Mouse (Mus musculus) CH12.LX (cell line): Measurements from ENCODE around the gene Rilpl1. TPM values are rescaled to one million over a fixed set of nuclear protein-coding genes. Genes with fewer than 3 reads are reported as not detected.
A peak's percentile ranks its signal among the peaks of the same experiment; 100 is the strongest.

Experiments used
- DNase-seq: peaks from one replicate; pipeline ENCODE4 v3.0.0-alpha.2; 2013; ENCODE audit errors: extremely low read depth
- H3K27ac ChIP-seq: 2 replicates; pipeline ENCODE4 v1.5.1; 2012; ENCODE audit warnings: low read depth, mild to moderate bottlenecking, control low read depth, moderate library complexity; ENCODE audit not compliant: insufficient read depth
- H3K27me3 ChIP-seq: replicated peaks from 2 replicates; pipeline ENCODE3; 2012; ENCODE audit warnings: inconsistent platforms
- H3K36me3 ChIP-seq, 2 experiments: replicated peaks in 1 of 2; 2 replicates each; pipeline versions ENCODE3 to v1.6.1; 2012; ENCODE audit warnings: inconsistent platforms in 1 of 2, low read length in 1 of 2, mild to moderate bottlenecking in 1 of 2, mixed read lengths in 1 of 2, moderate library complexity in 1 of 2; ENCODE audit not compliant: control insufficient read depth in 1 of 2, insufficient read depth in 1 of 2
- H3K4me1 ChIP-seq, 2 experiments: 2 replicates each; pipeline ENCODE4 v1.6.1; 2012; ENCODE audit warnings: inconsistent platforms in 1 of 2, moderate library complexity in 1 of 2; ENCODE audit not compliant: insufficient read depth in 2 of 2, control insufficient read depth in 1 of 2
- H3K4me2 ChIP-seq: 2 replicates; pipeline ENCODE4 v1.6.1; 2012; ENCODE audit warnings: low read depth, mild to moderate bottlenecking, control low read depth; ENCODE audit not compliant: poor library complexity, insufficient read depth, severe bottlenecking
- H3K4me3 ChIP-seq, 3 experiments: fragments of 150-350 bp in 1 of 3; sonication (generic) in 1 of 3; replicated peaks in 1 of 3; 2 replicates each; pipeline versions ENCODE3 to v1.5.1; 2011 to 2012; ENCODE audit warnings: low read depth in 2 of 3, low read length in 2 of 3, mild to moderate bottlenecking in 2 of 3, moderate library complexity in 2 of 3, control low read depth in 1 of 3, improper control_type of control experiment in 1 of 3, inconsistent platforms in 1 of 3, mixed read lengths in 1 of 3; ENCODE audit not compliant: poor library complexity in 1 of 3
- H3K79me2 ChIP-seq: replicated peaks from 2 replicates; pipeline ENCODE4 v1.6.1; 2012; ENCODE audit warnings: mild to moderate bottlenecking, moderate library complexity; ENCODE audit not compliant: control insufficient read depth, poor library complexity, insufficient read depth, severe bottlenecking; ENCODE audit errors: extremely low read depth
- H3K9ac ChIP-seq: 2 replicates; pipeline ENCODE4 v1.6.1; 2012; ENCODE audit warnings: low read depth, mild to moderate bottlenecking, control low read depth, moderate library complexity; ENCODE audit not compliant: insufficient read depth
- H3K9me3 ChIP-seq: replicated peaks from 2 replicates; pipeline ENCODE3; 2012; ENCODE audit warnings: low read length, inconsistent platforms, mixed read lengths
- BHLHE40 ChIP-seq: IDR thresholded peaks from 2 replicates; pipeline ENCODE4 v1.6.1; 2011; ENCODE audit warnings: mild to moderate bottlenecking, low read depth, low read length, improper control_type of control experiment
- CHD2 ChIP-seq: IDR thresholded peaks from 2 replicates; pipeline ENCODE4 v1.6.1; 2011; ENCODE audit warnings: low read length, improper control_type of control experiment
- CTCF ChIP-seq, 2 experiments: IDR thresholded peaks in 1 of 2; conservative IDR thresholded peaks in 1 of 2; 2 replicates each; pipeline ENCODE4 v1.5.1; 2011 to 2012; ENCODE audit warnings: low read depth in 2 of 2, low read length in 2 of 2, improper control_type of control experiment in 1 of 2, inconsistent platforms in 1 of 2, mild to moderate bottlenecking in 1 of 2, moderate library complexity in 1 of 2
- E2F4 ChIP-seq: IDR thresholded peaks from 2 replicates; pipeline ENCODE4 v1.6.1; 2011; ENCODE audit warnings: low read depth, low read length, improper control_type of control experiment; ENCODE audit not compliant: insufficient replicate concordance
- EP300 ChIP-seq: IDR thresholded peaks from 2 replicates; pipeline ENCODE4 v1.6.1; 2011; ENCODE audit warnings: low read length, improper control_type of control experiment
- ETS1 ChIP-seq: conservative IDR thresholded peaks from 2 replicates; pipeline ENCODE4 v1.6.1; 2012; ENCODE audit warnings: low read depth, mild to moderate bottlenecking, inconsistent platforms, low read length, improper control_type of control experiment, moderate library complexity
- GABPA ChIP-seq: IDR thresholded peaks from 2 replicates; pipeline ENCODE4 v1.6.1; 2012; ENCODE audit warnings: low read depth, low read length, improper control_type of control experiment, inconsistent platforms; ENCODE audit not compliant: insufficient replicate concordance
- HCFC1 ChIP-seq: IDR thresholded peaks from 2 replicates; pipeline ENCODE4 v1.6.1; 2012; ENCODE audit warnings: low read depth, mild to moderate bottlenecking, inconsistent platforms, low read length, improper control_type of control experiment
- JUND ChIP-seq: conservative IDR thresholded peaks from 2 replicates; pipeline ENCODE4 v1.6.1; 2011; ENCODE audit warnings: low read depth, low read length, improper control_type of control experiment
- KAT2A ChIP-seq: IDR thresholded peaks from 2 replicates; pipeline ENCODE4 v1.6.1; 2012; ENCODE audit warnings: low read length, improper control_type of control experiment, inconsistent platforms; ENCODE audit not compliant: insufficient replicate concordance
- MAFK ChIP-seq: IDR thresholded peaks from 2 replicates; pipeline ENCODE4 v1.6.1; 2011; ENCODE audit warnings: low read length, improper control_type of control experiment; ENCODE audit not compliant: insufficient replicate concordance
- MAX ChIP-seq: IDR thresholded peaks from 2 replicates; pipeline ENCODE4 v1.6.1; 2011; ENCODE audit warnings: low read length, improper control_type of control experiment
- MAZ ChIP-seq: IDR thresholded peaks from 2 replicates; pipeline ENCODE4 v1.6.1; 2012; ENCODE audit warnings: low read depth, mild to moderate bottlenecking, inconsistent platforms, low read length, improper control_type of control experiment, moderate library complexity
- MEF2A ChIP-seq: IDR thresholded peaks from 2 replicates; pipeline ENCODE4 v1.6.1; 2014; ENCODE audit warnings: low read depth, mild to moderate bottlenecking, inconsistent platforms, low read length, improper control_type of control experiment, borderline replicate concordance
- MXI1 ChIP-seq: IDR thresholded peaks from 2 replicates; pipeline ENCODE4 v1.6.1; 2011; ENCODE audit warnings: mild to moderate bottlenecking, low read depth, low read length, improper control_type of control experiment
- MYC ChIP-seq: IDR thresholded peaks from 2 replicates; pipeline ENCODE4 v1.6.1; 2011; ENCODE audit warnings: low read depth, mild to moderate bottlenecking, improper control_type of control experiment, low read length
- NRF1 ChIP-seq: IDR thresholded peaks from 2 replicates; pipeline ENCODE4 v1.6.1; 2014; ENCODE audit warnings: low read depth, mild to moderate bottlenecking, inconsistent platforms, low read length, improper control_type of control experiment, moderate library complexity
- PAX5 ChIP-seq: IDR thresholded peaks from 2 replicates; pipeline ENCODE4 v1.6.1; 2012; ENCODE audit warnings: low read length, inconsistent platforms, mixed read lengths
- POLR2A ChIP-seq: IDR thresholded peaks from 2 replicates; pipeline ENCODE4 v1.6.1; 2011; ENCODE audit warnings: low read depth, mild to moderate bottlenecking, improper control_type of control experiment, low read length
- POLR2AphosphoS2 ChIP-seq: IDR thresholded peaks from 2 replicates; pipeline ENCODE4 v1.6.1; 2011; ENCODE audit warnings: low read depth, low read length, improper control_type of control experiment
- RAD21 ChIP-seq: IDR thresholded peaks from 2 replicates; pipeline ENCODE4 v1.6.1; 2011; ENCODE audit warnings: low read depth, mild to moderate bottlenecking, low read length, improper control_type of control experiment, moderate library complexity
- RCOR1 ChIP-seq: conservative IDR thresholded peaks from 2 replicates; pipeline ENCODE4 v1.6.1; 2012; ENCODE audit warnings: low read depth, mild to moderate bottlenecking, inconsistent platforms, low read length, improper control_type of control experiment
- SIN3A ChIP-seq: IDR thresholded peaks from 2 replicates; pipeline ENCODE4 v1.6.1; 2012; ENCODE audit warnings: low read length, improper control_type of control experiment, inconsistent platforms
- SMC3 ChIP-seq: IDR thresholded peaks from 2 replicates; pipeline ENCODE4 v1.6.1; 2011; ENCODE audit warnings: low read depth, low read length, improper control_type of control experiment
- UBTF ChIP-seq: IDR thresholded peaks from 2 replicates; pipeline ENCODE4 v1.6.1; 2012; ENCODE audit warnings: low read depth, mild to moderate bottlenecking, inconsistent platforms, low read length, improper control_type of control experiment, moderate library complexity
- USF1 ChIP-seq: IDR thresholded peaks from 2 replicates; pipeline ENCODE4 v1.6.1; 2014; ENCODE audit warnings: low read depth, mild to moderate bottlenecking, inconsistent platforms, low read length, improper control_type of control experiment
- USF2 ChIP-seq: conservative IDR thresholded peaks from 2 replicates; pipeline ENCODE4 v1.6.1; 2011; ENCODE audit warnings: low read depth, low read length, improper control_type of control experiment
- ZMIZ1 ChIP-seq: IDR thresholded peaks from 2 replicates; pipeline ENCODE4 v1.6.1; 2012; ENCODE audit warnings: low read depth, mild to moderate bottlenecking, inconsistent platforms, low read length, improper control_type of control experiment
- ZNF384 ChIP-seq: IDR thresholded peaks from 2 replicates; pipeline ENCODE4 v1.6.1; 2012; ENCODE audit warnings: low read depth, low read length, improper control_type of control experiment, inconsistent platforms
- dilution Hi-C: fragments of 300-500 bp; cut with MboI; formaldehyde crosslinking; loops from 2 replicates; pipeline ENCODE4 v1.14.3; 2020; ENCODE audit warnings: low sequenced_read_pairs; ENCODE audit not compliant: extremely low pct_unique_long_range_greater_than_20kb, extremely low pct_ligation_motif_present
- in situ Hi-C: fragments of 300-500 bp; cut with MboI; formaldehyde crosslinking; loops from 3 replicates; pipeline ENCODE4 v1.14.3; 2019; ENCODE audit warnings: low sequenced_read_pairs, low pct_ligation_motif_present, low pct_unique_long_range_greater_than_20kb, mixed read lengths
- polyA plus RNA-seq: library from polyadenylated mRNA; unstranded; fragments of >175 nt; gene quantifications from 2 replicates; pipeline ENCODE4 v1.2.1, GENCODE M21; 2012; ENCODE audit warnings: low read depth; ENCODE audit not compliant: insufficient read length
- total RNA-seq, 2 experiments: library from RNA; depleted of rRNA; stranded (reverse); fragments of 300-350 nt in 1 of 2; fragments of >200 nt in 1 of 2; gene quantifications; 2 replicates each; pipeline ENCODE4 v1.2.3; 2012 to 2014

The Rilpl1 gene
- total and polyA plus RNA-seq, 3 experiments, result 3.1 to 5.7 (median 5.4) TPM

GRCm38 (mm10) chr5:124539905-124540304, 8.7 kb upstream of the Rilpl1 start:
- Histone ChIP-seq H3K36me3 (peaks cover 15 to 27% of the 10 kb centered on the region in 2 experiments), H3K79me2 (peaks cover 41% of the 10 kb centered on the region), H3K4me1 (peaks cover 3 to 55% of the 10 kb centered on the region in 2 experiments; a peak in 3 of 4 replicates), H3K27me3 (no peaks in the 10 kb centered on the region), H3K9me3 (no peaks in the 10 kb centered on the region), H3K27ac (no peak overlapping the region), H3K4me2 (peak overlapping the region; percentile 10; the same call in 1 of the 2 replicates), H3K4me3 (peak overlapping the region in 2 of 3 experiments; percentile 48 to 53), H3K9ac (0 out of 2 replicates have a peak overlapping the region, but pooled peaks have one; percentile 20)
- dilution Hi-C loops, result no loop called here
- TF ChIP-seq MEF2A (no peak), MYC (no peak), JUND (no peak), NRF1 (no peak), UBTF (no peak), PAX5 (no peak), E2F4 (no peak), MAFK (no peak), MAZ (no peak), ETS1 (no peak), KAT2A (no peak), CTCF (conservative IDR thresholded peaks at IDR 0.05 in 1 of 2, IDR thresholded peaks at IDR 0.05 in 1 of 2; ENCODE audit: low read depth in 2 of 2, low read length in 2 of 2) (no peak), RAD21 (no peak), ZNF384 (no peak), HCFC1 (no peak), ZMIZ1 (no peak)
- in situ Hi-C loops, result no loop called here
- DNase-seq, result no peak

DNA sequence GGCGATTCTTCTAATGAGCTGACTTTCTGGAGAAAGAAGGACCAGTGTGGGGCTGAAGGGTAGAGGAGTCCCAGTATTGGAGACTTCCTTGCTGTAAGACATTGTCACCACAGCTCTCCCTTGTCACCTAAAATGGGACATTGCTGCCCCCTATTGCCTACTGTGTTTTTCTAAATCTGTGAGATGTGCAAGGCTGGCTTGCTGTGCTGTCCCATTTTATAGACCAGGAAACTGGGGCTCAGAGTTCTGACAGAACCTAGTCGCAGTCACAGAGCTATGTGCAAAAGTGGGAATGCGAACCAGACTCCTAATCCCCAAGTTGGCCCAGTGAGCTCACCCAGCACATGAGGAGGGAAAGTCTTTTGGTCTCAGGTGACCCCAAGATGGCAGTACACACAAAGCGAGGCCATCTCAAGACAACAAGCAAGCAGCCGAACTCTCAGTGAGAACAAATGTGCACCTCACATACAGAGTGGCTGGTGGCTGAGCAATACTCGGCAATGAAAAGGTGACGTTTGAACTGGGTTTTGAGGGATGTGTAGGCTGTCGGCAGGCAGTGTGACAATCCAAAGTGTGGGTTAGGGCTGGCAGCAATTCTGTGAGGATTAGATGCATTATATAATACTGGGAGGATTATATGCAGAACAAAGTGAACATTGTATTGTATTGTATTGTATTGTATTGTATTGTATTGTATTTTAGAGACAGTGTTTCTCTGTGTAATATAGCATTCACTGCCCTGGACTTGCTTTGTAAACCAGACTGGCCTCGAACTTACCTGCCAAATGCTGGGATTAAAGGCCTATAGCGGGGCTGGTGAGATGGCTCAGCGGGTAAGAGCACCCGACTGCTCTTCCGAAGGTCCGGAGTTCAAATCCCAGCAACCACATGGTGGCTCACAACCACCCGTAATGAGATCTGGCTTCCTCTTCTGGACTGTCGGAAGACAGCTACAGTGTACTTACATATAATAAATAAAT, 7.9 kb upstream of the Rilpl1 start:
- Histone ChIP-seq H3K27me3 (no peaks in the 10 kb centered on the region), H3K4me1 (peaks cover 4 to 47% of the 10 kb centered on the region in 2 experiments; a peak in 3 of 4 replicates), H3K4me3 (no peak overlapping the region), H3K9me3 (no peaks in the 10 kb centered on the region), H3K79me2 (peaks cover 33% of the 10 kb centered on the region), H3K4me2 (no peak overlapping the region), H3K27ac (peak overlapping the region; percentile 38), H3K9ac (no peak overlapping the region), H3K36me3 (peaks cover 7 to 19% of the 10 kb centered on the region in 2 experiments)
- dilution Hi-C loops, result no loop called here
- peak; percentile 89 for DNase-seq
- in situ Hi-C loops, result no loop called here
- TF ChIP-seq ZNF384, result peak; percentile 38; the same call in 1 of the 2 replicates
- TF ChIP-seq GABPA, result no peak
- no peak for TF ChIP-seq POLR2AphosphoS2
- peak; percentile 59 to 93 for TF ChIP-seq CTCF (conservative IDR thresholded peaks at IDR 0.05 in 1 of 2, IDR thresholded peaks at IDR 0.05 in 1 of 2; ENCODE audit: low read depth in 2 of 2, low read length in 2 of 2)
- TF ChIP-seq PAX5, result no peak
- no peak for TF ChIP-seq MEF2A
- TF ChIP-seq POLR2A, result no peak
- TF ChIP-seq KAT2A, result no peak
- no peak for TF ChIP-seq MAFK
- no peak for TF ChIP-seq RCOR1
- peak; percentile 95 for TF ChIP-seq RAD21
- no peak for TF ChIP-seq SIN3A
- no peak for TF ChIP-seq JUND
- no peak for TF ChIP-seq EP300
- no peak for TF ChIP-seq NRF1
- no peak for TF ChIP-seq MXI1
- TF ChIP-seq CHD2, result no peak
- TF ChIP-seq MAZ, result no peak
- no peak for TF ChIP-seq USF2
- peak; percentile 85 for TF ChIP-seq SMC3
- TF ChIP-seq MAX, result no peak
- TF ChIP-seq USF1, result no peak
- TF ChIP-seq ETS1, result no peak
- 0 out of 2 replicates have a peak, but pooled peaks have one; percentile 22 for TF ChIP-seq BHLHE40
